Mouse (Mus musculus): Measurements from ENCODE around the gene Ift57.

GRCm38 (mm10) chr16:49724931-49725330, 25.9 kb downstream of the Ift57 start:
- no peak for TF ChIP-seq CTCF (IDR thresholded peaks at IDR 0.05)
- TF ChIP-seq EP300 (IDR thresholded peaks at IDR 0.05) = no peak

Measured in lung, postnatal 0 days (tissue).